Mouse (Mus musculus) bone marrow, adult 2 months (tissue): ENCODE data around the gene Abca3.

Experiments
- CTCF ChIP-seq: fragments of 200-500 bp; IDR thresholded peaks from 2 replicates; pipeline ENCODE4 v1.5.1; 2011; ENCODE audit warnings: low read length, control low read depth; ENCODE audit not compliant: control insufficient read depth, insufficient read depth
- POLR2A ChIP-seq: fragments of 200-500 bp; IDR thresholded peaks from 2 replicates; pipeline ENCODE4 v1.6.1; 2011; ENCODE audit warnings: low read depth, mild to moderate bottlenecking, control low read depth, low read length, borderline replicate concordance; ENCODE audit not compliant: control insufficient read depth

GRCm38 (mm10) chr17:24383789-24384188 lies 32.0 kb downstream of the Abca3 start:
- TF ChIP-seq CTCF, result no peak
- no peak for TF ChIP-seq POLR2A
